Mouse (Mus musculus) heart, embryonic 14.5 days (tissue): Measurements from ENCODE around the gene Fam163b. TPM values are rescaled to one million over a fixed set of nuclear protein-coding genes. Genes with fewer than 3 reads are reported as not detected.

Experiments used
- ATAC-seq: fragments of 200-750 bp; cut with Nextera tagmentation; 2 replicates; pipeline ENCODE4 v1.8.0; 2017; ENCODE audit warnings: low read depth, moderate TSS enrichment; ENCODE audit not compliant: insufficient number of reproducible peaks, insufficient read depth, low FRiP score
- H3K27ac ChIP-seq, 2 experiments: fragments of 200-500 bp in 1 of 2; fragments of 300-500 bp in 1 of 2; sonication (generic) in 1 of 2; replicated peaks in 1 of 2; 2 replicates each; pipeline ENCODE4 v1.5.1; 2012 to 2014; ENCODE audit warnings: low read depth in 2 of 2, low read length in 2 of 2, control low read depth in 1 of 2, mild to moderate bottlenecking in 1 of 2, mixed read lengths in 1 of 2; ENCODE audit not compliant: control insufficient read depth in 1 of 2, insufficient read depth in 1 of 2
- H3K27me3 ChIP-seq: fragments of 300-500 bp; sonication (generic); 2 replicates; pipeline ENCODE4 v1.6.1; 2014; ENCODE audit warnings: mild to moderate bottlenecking, low read length, control low read depth; ENCODE audit not compliant: control insufficient read depth, insufficient read depth
- H3K36me3 ChIP-seq: fragments of 300-500 bp; sonication (generic); 2 replicates; pipeline ENCODE4 v1.6.1; 2014; ENCODE audit warnings: mild to moderate bottlenecking, control low read depth, low read length, mixed read lengths; ENCODE audit not compliant: control insufficient read depth, insufficient read depth
- H3K4me1 ChIP-seq, 2 experiments: fragments of 200-500 bp in 1 of 2; fragments of 300-500 bp in 1 of 2; sonication (generic) in 1 of 2; 2 replicates each; pipeline ENCODE4 v1.6.1; 2012 to 2014; ENCODE audit warnings: low read length in 2 of 2, control low read depth in 1 of 2, mixed read lengths in 1 of 2; ENCODE audit not compliant: control insufficient read depth in 2 of 2, insufficient read depth in 2 of 2
- H3K4me2 ChIP-seq: fragments of 300-500 bp; sonication (generic); 2 replicates; pipeline ENCODE4 v1.6.1; 2014; ENCODE audit warnings: mild to moderate bottlenecking, low read length
- H3K4me3 ChIP-seq, 2 experiments: fragments of 200-500 bp in 1 of 2; fragments of 300-500 bp in 1 of 2; sonication (generic) in 1 of 2; 2 replicates each; pipeline ENCODE4 v1.5.1; 2012 to 2014; ENCODE audit warnings: low read length in 2 of 2, mild to moderate bottlenecking in 2 of 2, control low read depth in 1 of 2, low read depth in 1 of 2, moderate library complexity in 1 of 2; ENCODE audit not compliant: control insufficient read depth in 1 of 2, insufficient read depth in 1 of 2
- H3K9ac ChIP-seq: fragments of 300-500 bp; sonication (generic); 2 replicates; pipeline ENCODE4 v1.6.1; 2014; ENCODE audit warnings: mild to moderate bottlenecking, low read length
- H3K9me3 ChIP-seq: fragments of 300-500 bp; sonication (generic); 2 replicates; pipeline ENCODE4 v1.6.1; 2016; ENCODE audit warnings: low read length, control low read depth; ENCODE audit not compliant: control insufficient read depth
- WGBS: fragments of 180-500 bp; shearing (Covaris S2); extraction: QIAGEN DNeasy Blood & Tissue Kit; methylation state at CpG from one replicate; pipeline ENCODE4 v1.1.7; 2014; 5-methylcytosine and 5-hydroxymethylcytosine counted together
- polyA plus RNA-seq: library from polyadenylated mRNA; unstranded; fragments of >200 nt; fragmentation: Nextera tagmentation; extraction: Ambion mirVana; gene quantifications from 2 replicates; pipeline ENCODE4 v1.2.1, GENCODE M21; 2014

Fam163b gene
- polyA plus RNA-seq, 1 experiment from 2014 or later: 0.70 TPM

DNA sequence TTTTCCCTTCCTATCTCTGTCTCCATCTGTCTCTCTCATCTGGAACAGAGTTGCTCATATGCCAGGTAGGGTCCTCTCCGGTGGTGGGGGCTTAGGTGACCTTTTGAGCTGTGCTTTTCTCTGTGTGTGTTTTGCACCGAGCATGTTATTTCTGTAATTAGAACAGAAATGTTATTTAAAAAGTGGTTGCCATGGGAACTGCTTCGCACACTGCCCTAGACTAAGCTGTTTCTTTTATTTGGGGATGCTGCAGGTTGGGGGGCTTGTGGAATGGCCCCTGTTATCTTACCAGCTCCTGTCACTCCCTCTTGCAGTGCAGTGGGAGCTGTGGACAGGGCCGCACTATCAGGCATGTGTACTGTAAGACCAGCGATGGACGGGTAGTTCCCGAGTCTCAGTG, 38.7 kb downstream of the Fam163b start:
- H3K4me2 ChIP-seq: no peak overlapping the region
- H3K27me3 ChIP-seq: no peaks in the 10 kb centered on the region; the same call in 1 of the 2 replicates
- H3K9ac ChIP-seq: no peak overlapping the region
- WGBS: 53% methylated on average over 7 of the region's 7 CpGs
- H3K36me3 ChIP-seq: peaks cover 6% of the 10 kb centered on the region; the same call in 1 of the 2 replicates
- no peak overlapping the region for H3K27ac ChIP-seq
- no peak overlapping the region for H3K4me3 ChIP-seq
- H3K4me1 ChIP-seq: peaks cover 9 to 11% of the 10 kb centered on the region in 2 experiments; a peak in 3 of 4 replicates
- no peak for ATAC-seq
- no peaks in the 10 kb centered on the region for H3K9me3 ChIP-seq

DNA sequence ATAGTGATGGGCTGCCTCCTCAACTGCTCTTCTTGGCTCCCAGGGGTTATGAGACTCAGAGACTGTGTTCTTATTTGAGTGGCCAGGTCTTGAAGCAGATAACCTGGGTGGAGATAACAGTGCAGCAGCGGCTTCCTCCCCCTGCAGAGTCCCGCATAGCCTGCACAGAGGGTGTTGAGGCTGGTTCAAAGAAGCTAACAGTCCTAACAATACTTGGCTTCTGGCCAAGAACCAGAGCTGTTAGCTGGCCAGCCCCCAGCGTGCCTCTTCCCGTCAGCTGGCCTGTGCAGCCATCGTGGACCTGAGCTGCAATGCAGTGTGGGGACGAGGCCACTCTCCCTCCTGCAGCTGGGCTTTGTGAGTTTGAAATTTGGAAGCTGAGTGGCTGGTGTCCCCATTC, 44.5 kb downstream of the Fam163b start:
- no peak overlapping the region for H3K4me2 ChIP-seq
- H3K4me3 ChIP-seq: no peak overlapping the region
- WGBS: 0% methylated on average over 6 of the region's 6 CpGs
- peak overlapping the region; percentile 61 to 65 for H3K27ac ChIP-seq
- no peaks in the 10 kb centered on the region for H3K27me3 ChIP-seq
- 0 out of 2 replicates have a peak, but pooled peaks cover 5% of the 10 kb centered on the region for H3K36me3 ChIP-seq
- ATAC-seq: peak; percentile 78
- peak overlapping the region; percentile 49 for H3K9ac ChIP-seq
- H3K4me1 ChIP-seq: peaks cover 33 to 36% of the 10 kb centered on the region in 2 experiments
- H3K9me3 ChIP-seq: no peaks in the 10 kb centered on the region

DNA sequence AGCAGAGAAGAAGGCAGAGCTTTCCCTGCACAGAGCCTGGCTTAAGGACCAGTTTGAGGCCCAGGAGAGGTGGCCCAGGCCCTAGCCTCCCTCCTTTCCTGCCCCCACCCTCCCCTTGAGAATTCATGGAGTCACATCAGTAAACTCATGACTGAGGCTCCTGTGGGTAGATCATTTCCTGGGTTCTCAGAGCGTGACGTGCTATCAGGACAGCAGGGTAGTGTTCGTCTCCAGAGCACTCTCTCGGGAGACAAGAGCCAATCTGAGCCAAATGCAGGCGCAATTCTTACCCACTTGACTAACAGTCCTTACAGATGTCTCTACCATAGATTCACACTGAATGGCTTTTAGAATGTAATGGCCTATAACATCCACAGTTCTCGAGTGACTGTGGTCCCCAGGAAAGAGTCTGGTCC, 45.0 kb downstream of the Fam163b start:
- WGBS: 25% methylated on average over 6 of the region's 6 CpGs
- no peak for ATAC-seq
- Histone ChIP-seq H3K9ac (peak overlapping the region; percentile 1), H3K36me3 (0 out of 2 replicates have a peak, but pooled peaks cover 5% of the 10 kb centered on the region), H3K9me3 (no peaks in the 10 kb centered on the region), H3K4me3 (no peak overlapping the region), H3K27ac (peak overlapping the region; percentile 65 to 66), H3K27me3 (no peaks in the 10 kb centered on the region), H3K4me1 (peaks cover 33 to 36% of the 10 kb centered on the region in 2 experiments), H3K4me2 (0 out of 2 replicates have a peak overlapping the region, but pooled peaks have one; percentile 34)

DNA sequence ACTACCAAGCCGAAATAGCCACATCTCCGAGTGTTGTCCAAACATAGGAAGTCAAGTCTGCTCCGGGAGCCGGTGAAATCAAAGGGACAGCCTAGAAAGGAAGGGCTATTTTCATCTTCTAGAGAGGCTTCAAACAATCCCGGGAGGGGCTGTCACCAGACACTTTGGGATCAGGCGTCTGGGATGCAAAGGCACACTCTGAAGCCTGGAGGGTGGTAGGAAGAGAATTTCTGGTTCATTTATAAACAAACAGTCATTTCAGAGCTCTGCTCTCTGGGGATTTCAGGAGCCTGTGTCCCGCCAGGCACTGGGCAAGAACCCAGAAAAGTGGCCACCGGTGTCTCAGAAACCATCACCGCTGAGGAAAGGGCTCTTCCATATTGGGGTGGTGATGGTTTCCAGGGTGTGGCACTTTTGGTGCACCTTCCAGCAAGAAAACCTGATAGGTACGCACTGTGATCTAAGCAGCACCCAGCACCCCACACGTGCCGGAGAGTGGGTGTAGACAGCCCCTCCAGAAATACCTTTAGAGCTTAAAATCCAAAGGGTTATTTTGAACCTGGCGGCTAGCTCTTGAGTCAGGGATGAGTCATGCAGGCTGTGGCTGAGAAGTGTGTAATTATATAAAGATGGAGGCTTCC, 45.8 kb downstream of the Fam163b start:
- Histone ChIP-seq H3K4me2 (peak overlapping the region; percentile 34), H3K27ac (peak overlapping the region; percentile 65 to 66), H3K9ac (no peak overlapping the region; the same call in 1 of the 2 replicates), H3K27me3 (no peaks in the 10 kb centered on the region), H3K9me3 (no peaks in the 10 kb centered on the region), H3K36me3 (0 out of 2 replicates have a peak, but pooled peaks cover 5% of the 10 kb centered on the region), H3K4me3 (no peak overlapping the region), H3K4me1 (peaks cover 33 to 36% of the 10 kb centered on the region in 2 experiments)
- WGBS: 12% methylated on average over 13 of the region's 13 CpGs
- 0 out of 2 replicates have a peak, but pooled peaks have one; percentile 54 for ATAC-seq

DNA sequence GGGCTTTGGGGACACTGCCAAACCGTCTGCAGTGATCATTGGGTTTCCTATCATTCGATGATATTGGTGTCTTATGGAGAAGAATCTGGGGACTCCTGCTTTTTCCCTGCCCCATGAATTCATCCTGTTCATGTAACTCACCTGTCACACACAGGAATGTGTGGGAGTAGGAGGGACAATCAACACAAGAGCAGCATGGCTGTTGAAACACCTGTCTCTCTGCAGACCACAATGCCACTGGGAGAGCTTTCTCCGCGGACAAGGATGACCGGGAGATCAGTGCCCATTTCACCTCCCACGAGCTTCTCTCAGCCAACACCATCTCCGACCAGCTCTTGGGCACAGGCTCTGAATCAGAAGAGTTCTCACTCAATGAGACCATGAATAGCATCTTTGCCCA, 47.1 kb downstream of the Fam163b start:
- no peak overlapping the region; a peak in 1 of 4 replicates for H3K27ac ChIP-seq

DNA sequence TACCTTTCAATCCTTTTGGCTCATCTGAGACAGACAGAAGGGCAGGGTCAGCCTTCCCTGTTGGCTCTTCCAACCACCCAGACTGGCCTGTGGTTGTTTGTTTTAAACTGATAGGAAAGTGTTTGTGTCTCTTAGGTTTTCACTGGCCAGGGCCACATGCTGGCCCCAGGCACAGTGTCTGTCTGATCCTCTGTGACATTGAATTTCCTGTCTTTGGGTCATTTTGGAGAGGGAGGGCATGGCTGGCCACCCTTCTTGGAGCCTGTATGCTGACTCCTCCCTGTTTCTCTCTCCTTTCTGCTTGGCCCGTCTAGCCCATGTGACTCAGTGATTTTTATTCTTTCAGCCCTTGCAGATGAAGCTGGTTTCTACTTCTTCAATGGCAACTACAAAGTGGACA, 53.1 kb downstream of the Fam163b start:
- H3K4me1 ChIP-seq: peaks cover 33 to 48% of the 10 kb centered on the region in 2 experiments
- no peak for ATAC-seq
- 0 out of 2 replicates have a peak, but pooled peaks cover 13% of the 10 kb centered on the region for H3K36me3 ChIP-seq
- WGBS: 67% methylated on average over 1 of the region's 1 CpGs
- no peak overlapping the region for H3K9ac ChIP-seq
- H3K9me3 ChIP-seq: no peaks in the 10 kb centered on the region
- no peak overlapping the region for H3K4me2 ChIP-seq
- no peak overlapping the region for H3K27ac ChIP-seq
- H3K27me3 ChIP-seq: no peaks in the 10 kb centered on the region
- no peak overlapping the region for H3K4me3 ChIP-seq

More for the DNA sequence above, 47.1 kb downstream of the Fam163b start:
- 97% methylated on average over 7 of the region's 7 CpGs for WGBS
- Histone ChIP-seq H3K9ac (no peak overlapping the region), H3K27me3 (no peaks in the 10 kb centered on the region), H3K36me3 (0 out of 2 replicates have a peak, but pooled peaks cover 10% of the 10 kb centered on the region), H3K4me1 (peaks cover 33 to 36% of the 10 kb centered on the region in 2 experiments), H3K4me3 (no peak overlapping the region), H3K4me2 (no peak overlapping the region), H3K9me3 (no peaks in the 10 kb centered on the region)
- no peak for ATAC-seq

DNA sequence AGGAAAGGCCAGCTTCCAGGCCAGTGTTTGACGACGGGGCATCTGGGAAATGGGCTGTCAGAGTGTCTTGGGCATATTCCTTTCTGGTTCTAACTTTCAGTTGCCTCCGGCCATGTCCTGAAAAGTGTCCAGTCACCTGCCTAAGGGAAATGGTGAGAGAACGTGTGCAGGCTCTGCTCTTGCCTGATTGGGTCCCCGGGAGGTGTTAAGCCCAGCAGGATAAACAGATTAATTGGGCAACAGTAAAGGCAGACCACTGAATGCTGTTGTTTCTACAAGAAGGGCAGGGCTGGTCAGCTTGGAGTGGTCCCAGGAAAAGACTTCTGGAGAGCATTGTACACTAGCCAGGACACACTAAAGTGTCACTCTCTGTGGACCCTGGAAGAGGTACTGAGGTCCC, 53.6 kb downstream of the Fam163b start:
- Histone ChIP-seq H3K27ac (peak overlapping the region in 1 of 2 experiments; percentile 64; a peak in 1 of 4 replicates), H3K27me3 (no peaks in the 10 kb centered on the region), H3K4me3 (no peak overlapping the region), H3K4me2 (no peak overlapping the region), H3K4me1 (peaks cover 36 to 53% of the 10 kb centered on the region in 2 experiments), H3K9me3 (no peaks in the 10 kb centered on the region), H3K9ac (no peak overlapping the region), H3K36me3 (0 out of 2 replicates have a peak, but pooled peaks cover 14% of the 10 kb centered on the region)
- no peak for ATAC-seq
- WGBS: 72% methylated on average over 5 of the region's 5 CpGs
